Mouse (Mus musculus) lung, adult 2 months (tissue): ENCODE measurements around the gene Sorbs1. TPM values are rescaled to one million over a fixed set of nuclear protein-coding genes. Genes with fewer than 3 reads are reported as not detected.

ENCODE experiments used
- DNase-seq: peaks from one replicate; pipeline ENCODE4 v3.0.0; 2022
- H3K4me1 ChIP-seq: fragments of 200-500 bp; 2 replicates; pipeline ENCODE4 v1.6.1; 2011; ENCODE audit warnings: low read length; ENCODE audit not compliant: control insufficient read depth, insufficient read depth
- H3K4me3 ChIP-seq: fragments of 200-500 bp; replicated peaks from 2 replicates; pipeline ENCODE3; 2011; ENCODE audit warnings: low read depth, mild to moderate bottlenecking, control low read depth, low read length; ENCODE audit errors: extremely low read depth
- CTCF ChIP-seq: fragments of 200-500 bp; IDR thresholded peaks from 2 replicates; pipeline ENCODE4 v1.5.1; 2011; ENCODE audit warnings: mild to moderate bottlenecking, low read length, control low read depth; ENCODE audit not compliant: insufficient read depth
- POLR2A ChIP-seq: fragments of 200-500 bp; IDR thresholded peaks from 2 replicates; pipeline ENCODE4 v1.6.1; 2011; ENCODE audit warnings: low read depth, mild to moderate bottlenecking, control low read depth, low read length, borderline replicate concordance; ENCODE audit errors: extremely low read depth
- whole genome bisulfite sequencing: fragments of 180-500 bp; shearing (Covaris S2); methylation state at CpG from one replicate; pipeline ENCODE4 v1.1.7; 2018; 5-methylcytosine and 5-hydroxymethylcytosine counted together
- polyA plus RNA-seq: library from polyadenylated mRNA; depleted of rRNA; stranded (reverse); fragments of >200 nt; gene quantifications from 2 replicates; pipeline ENCODE4 v1.2.3, GENCODE M21; 2012

Gene Sorbs1
- polyA plus RNA-seq, 1 experiment, result 43.4 TPM

- Histone ChIP-seq H3K4me1 (no peaks in the 10 kb centered on the region), H3K4me3 (no peak overlapping the region)
- TF ChIP-seq POLR2A, result no peak
- TF ChIP-seq CTCF, result no peak
- WGBS, result 80% methylated on average over 15 of the region's 15 CpGs
- DNase-seq, result no peak
Observed at GRCm38 (mm10) chr19:40356536-40357522, 156.8 kb downstream of the Sorbs1 start.

DNA sequence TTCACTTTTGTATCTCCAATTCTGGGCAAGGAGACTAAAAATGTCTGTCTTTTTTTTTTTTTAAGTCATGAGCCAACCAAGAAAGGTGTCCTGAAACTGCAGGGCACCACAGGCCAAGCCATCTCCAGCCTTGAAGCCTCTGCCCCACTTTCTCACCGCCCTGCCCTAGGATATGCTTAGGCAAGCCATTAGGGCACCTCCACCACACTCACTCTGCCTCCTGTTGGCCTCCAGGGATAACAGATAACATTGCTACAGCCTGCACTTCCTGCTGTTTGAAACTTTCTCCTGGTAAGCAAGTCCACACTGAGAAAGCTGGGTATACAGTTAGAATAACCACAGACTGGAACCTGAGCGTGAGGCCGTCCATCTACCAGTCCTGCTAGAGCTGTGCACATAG, 158.5 kb downstream of the Sorbs1 start:
- WGBS, result 90% methylated on average over 3 of the region's 3 CpGs
- TF ChIP-seq CTCF (no peak), POLR2A (no peak)
- no peak for DNase-seq
- H3K4me1 ChIP-seq, result no peaks in the 10 kb centered on the region
- H3K4me3 ChIP-seq, result no peak overlapping the region

- WGBS, result 76% methylated on average over 14 of the region's 14 CpGs
- DNase-seq, result no peak
- TF ChIP-seq POLR2A, result no peak
- no peak for TF ChIP-seq CTCF
- H3K4me1 ChIP-seq, result no peaks in the 10 kb centered on the region
- no peak overlapping the region for H3K4me3 ChIP-seq
Observed at GRCm38 (mm10) chr19:40352006-40352405, 161.6 kb downstream of the Sorbs1 start.

- no peak for DNase-seq
- WGBS, result 93% methylated on average over 4 of the region's 4 CpGs
- no peak overlapping the region for H3K4me3 ChIP-seq
- H3K4me1 ChIP-seq, result no peaks in the 10 kb centered on the region
- TF ChIP-seq POLR2A (no peak), CTCF (no peak)
Observed at GRCm38 (mm10) chr19:40350835-40351234, 162.7 kb downstream of the Sorbs1 start.

- H3K4me3 ChIP-seq, result no peak overlapping the region
- DNase-seq, result no peak
- TF ChIP-seq POLR2A (no peak), CTCF (no peak)
- H3K4me1 ChIP-seq, result no peaks in the 10 kb centered on the region
- whole genome bisulfite sequencing, result 79% methylated on average over 16 of the region's 16 CpGs
Observed at GRCm38 (mm10) chr19:40349713-40350671, 163.6 kb downstream of the Sorbs1 start.

DNA sequence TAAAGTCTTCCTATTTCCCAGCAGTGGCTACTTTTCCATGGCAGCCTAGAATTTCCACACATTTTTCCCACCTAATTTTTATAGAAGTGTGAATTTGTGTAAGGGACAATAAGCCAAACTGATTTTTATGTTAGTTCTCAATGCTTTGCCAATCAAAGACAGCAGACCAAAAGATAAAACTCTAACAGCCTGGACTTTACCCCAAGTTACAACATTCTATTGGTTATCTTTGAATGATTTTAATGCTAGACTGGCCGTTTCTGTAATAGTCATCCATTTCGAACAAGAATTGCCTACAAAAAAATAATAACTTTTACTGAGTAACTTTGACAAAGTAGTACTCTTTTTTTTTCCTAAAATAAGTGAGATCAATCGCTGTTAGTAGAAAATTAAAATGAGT, 164.3 kb downstream of the Sorbs1 start:
- H3K4me3 ChIP-seq, result no peak overlapping the region

DNA sequence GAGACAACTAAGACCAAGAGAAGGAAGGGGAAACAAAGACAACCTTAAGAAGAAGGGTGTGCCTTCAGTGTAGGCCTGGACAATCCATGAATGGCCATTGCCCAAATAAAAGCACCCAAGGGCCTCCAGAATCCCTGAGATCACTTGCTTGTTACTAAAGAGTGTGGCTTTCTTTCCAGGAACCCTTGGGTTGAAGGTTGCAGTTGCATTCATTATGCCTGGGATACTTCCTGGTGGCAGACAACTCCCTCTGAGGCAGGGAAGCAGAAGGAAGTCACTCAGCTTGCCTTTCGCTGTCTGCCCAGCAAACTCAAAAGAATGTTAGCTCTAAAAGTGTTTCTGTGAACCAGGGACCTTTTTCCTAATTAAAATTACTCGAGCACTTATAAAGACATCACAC, 164.9 kb downstream of the Sorbs1 start:
- Histone ChIP-seq H3K4me1 (no peaks in the 10 kb centered on the region), H3K4me3 (no peak overlapping the region)
- DNase-seq, result no peak
- 56% methylated on average over 2 of the region's 2 CpGs for WGBS
- no peak for TF ChIP-seq CTCF
- TF ChIP-seq POLR2A, result no peak

More for the DNA sequence above, 164.3 kb downstream of the Sorbs1 start:
- 79% methylated on average over 3 of the region's 3 CpGs for WGBS
- no peak for DNase-seq
- TF ChIP-seq CTCF (no peak), POLR2A (no peak)
- H3K4me1 ChIP-seq, result no peaks in the 10 kb centered on the region

GRCm38 (mm10) chr19:40348175-40348574, 165.4 kb downstream of the Sorbs1 start:
- no peak for DNase-seq
- Histone ChIP-seq H3K4me1 (no peaks in the 10 kb centered on the region), H3K4me3 (no peak overlapping the region)
- TF ChIP-seq CTCF, result no peak
- no peak for TF ChIP-seq POLR2A
- 81% methylated on average over 7 of the region's 7 CpGs for WGBS

DNA sequence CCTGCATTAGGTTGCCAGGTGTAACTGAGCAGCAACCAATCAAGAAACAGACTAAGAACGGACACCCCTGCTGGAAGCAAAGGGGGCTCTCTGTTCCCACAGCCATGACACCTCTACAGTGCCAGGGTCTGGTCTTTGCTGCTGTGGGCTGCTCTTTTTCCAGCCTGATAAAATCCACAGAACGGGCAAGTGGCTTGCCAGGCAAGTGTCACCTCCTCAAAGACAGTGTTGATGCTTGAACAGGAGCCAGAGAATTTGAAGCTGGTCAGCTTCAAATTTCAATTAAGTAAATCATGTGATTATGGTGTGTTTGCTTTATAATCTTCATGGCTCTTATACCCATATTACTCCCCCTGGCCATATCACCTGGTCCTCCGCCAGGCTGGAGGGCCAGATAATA, 166.7 kb downstream of the Sorbs1 start:
- no peak for DNase-seq
- no peak overlapping the region for H3K4me3 ChIP-seq
- TF ChIP-seq POLR2A, result no peak
- no peak for TF ChIP-seq CTCF
- H3K4me1 ChIP-seq, result no peaks in the 10 kb centered on the region
- WGBS, result 61% methylated on average over 3 of the region's 3 CpGs
